Mouse (Mus musculus) cerebellum, adult 11-12 months (tissue): Measurements from ENCODE around the gene Prl2c5.
"Not testable (repeated sequence)": the region's sequence is repeated elsewhere in the genome, so short reads cannot be mapped to it uniquely, and the experiment has no call there.

ENCODE experiments used
- DNase-seq: peaks from one replicate; pipeline ENCODE4 v3.0.0; 2022

The Prl2c5 gene

GRCm38 (mm10) chr13:13182415-13182814 lies at the start of gene Prl2c5:
Gene Prl2c5, plus strand, starts transcription at chr13:13182715.
- DNase-seq, result not testable (repeated sequence)

GRCm38 (mm10) chr13:13162777-13163485 lies 19.6 kb upstream of the Prl2c5 start:
- not testable (repeated sequence) for DNase-seq

GRCm38 (mm10) chr13:13168631-13169030 lies 13.9 kb upstream of the Prl2c5 start:
- DNase-seq, result not testable (repeated sequence)

GRCm38 (mm10) chr13:13173616-13174136 lies 8.8 kb upstream of the Prl2c5 start:
- not testable (repeated sequence) for DNase-seq

- not testable (repeated sequence) for DNase-seq
Observed at GRCm38 (mm10) chr13:13175736-13176135, 6.8 kb upstream of the Prl2c5 start.

- not testable (repeated sequence) for DNase-seq
Observed at GRCm38 (mm10) chr13:13211168-13211567, 28.7 kb downstream of the Prl2c5 start.

- not testable (repeated sequence) for DNase-seq
Observed at GRCm38 (mm10) chr13:13216363-13216762, 33.8 kb downstream of the Prl2c5 start.

GRCm38 (mm10) chr13:13220231-13220630 lies 37.7 kb downstream of the Prl2c5 start:
- DNase-seq, result not testable (repeated sequence)

GRCm38 (mm10) chr13:13237456-13237855 lies 54.9 kb downstream of the Prl2c5 start:
- not testable (repeated sequence) for DNase-seq
